Mouse (Mus musculus): ENCODE results near the gene Gsk3a.

Gsk3a gene

GRCm38 (mm10) chr7:25250141-25250972 lies 12.7 kb upstream of the Gsk3a start, which contains the start of gene Erf:
TSS of gene Erf (minus strand) at chr7:25250761.
- in situ Hi-C loops (cut with MboI; ENCODE audit: low sequenced_read_pairs) = no loop called here

GRCm38 (mm10) chr7:25249314-25250140 lies 11.9 kb upstream of the Gsk3a start:
- in situ Hi-C loops (cut with MboI; ENCODE audit: low sequenced_read_pairs) = no loop called here

GRCm38 (mm10) chr7:25248846-25249313 lies 11.2 kb upstream of the Gsk3a start:
- in situ Hi-C loops (cut with MboI; ENCODE audit: low sequenced_read_pairs) = no loop called here

- in situ Hi-C loops (cut with MboI; ENCODE audit: low sequenced_read_pairs) = no loop called here
Measured at GRCm38 (mm10) chr7:25248018-25248647, 10.5 kb upstream of the Gsk3a start.

GRCm38 (mm10) chr7:25247498-25247897 lies 9.8 kb upstream of the Gsk3a start:
- in situ Hi-C loops (cut with MboI; ENCODE audit: low sequenced_read_pairs) = no loop called here

- in situ Hi-C loops (cut with MboI; ENCODE audit: low sequenced_read_pairs) = no loop called here
Measured at GRCm38 (mm10) chr7:25246759-25247137, 9.1 kb upstream of the Gsk3a start.

- in situ Hi-C loops (cut with MboI; ENCODE audit: low sequenced_read_pairs) = no loop called here
Measured at GRCm38 (mm10) chr7:25246079-25246758, 8.6 kb upstream of the Gsk3a start.

GRCm38 (mm10) chr7:25244562-25245369 lies 7.1 kb upstream of the Gsk3a start:
- in situ Hi-C loops (cut with MboI; ENCODE audit: low sequenced_read_pairs) = loop anchor here (5.0 kb wide), 1 partner anchor 33 kb away; no protein-coding TSS in a partner anchor

GRCm38 (mm10) chr7:25243361-25243760 lies 5.7 kb upstream of the Gsk3a start:
- in situ Hi-C loops (cut with MboI; ENCODE audit: low sequenced_read_pairs) = loop anchor here (5.0 kb wide), 1 partner anchor 34 kb away; no protein-coding TSS in a partner anchor

- in situ Hi-C loops (cut with MboI; ENCODE audit: low sequenced_read_pairs) = loop anchor here (5.0 kb wide), 1 partner anchor 36 kb away; no protein-coding TSS in a partner anchor
Measured at GRCm38 (mm10) chr7:25241062-25241461, 3.4 kb upstream of the Gsk3a start.

GRCm38 (mm10) chr7:25240631-25241030 lies 3.0 kb upstream of the Gsk3a start:
- in situ Hi-C loops (cut with MboI; ENCODE audit: low sequenced_read_pairs) = loop anchor here (5.0 kb wide), 1 partner anchor 37 kb away; no protein-coding TSS in a partner anchor

GRCm38 (mm10) chr7:25238829-25239623 lies 1.4 kb upstream of the Gsk3a start:
- in situ Hi-C loops (cut with MboI; ENCODE audit: low sequenced_read_pairs) = no loop called here

GRCm38 (mm10) chr7:25238015-25238706 lies 510 bp upstream of the Gsk3a start:
- in situ Hi-C loops (cut with MboI; ENCODE audit: low sequenced_read_pairs) = no loop called here

GRCm38 (mm10) chr7:25235526-25235925 lies 2.1 kb downstream of the Gsk3a start:
- in situ Hi-C loops (cut with MboI; ENCODE audit: low sequenced_read_pairs) = no loop called here

- in situ Hi-C loops (cut with MboI; ENCODE audit: low sequenced_read_pairs) = no loop called here
Measured at GRCm38 (mm10) chr7:25233061-25233460, 4.6 kb downstream of the Gsk3a start.

GRCm38 (mm10) chr7:25232101-25232648 lies 5.5 kb downstream of the Gsk3a start:
- in situ Hi-C loops (cut with MboI; ENCODE audit: low sequenced_read_pairs) = no loop called here

- in situ Hi-C loops (cut with MboI; ENCODE audit: low sequenced_read_pairs) = no loop called here
Measured at GRCm38 (mm10) chr7:25230690-25231285, 6.9 kb downstream of the Gsk3a start.
